Mouse (Mus musculus): ENCODE measurements around the gene Grin3b. TPM values are rescaled to one million over a fixed set of nuclear protein-coding genes. Genes with fewer than 3 reads are reported as not detected.

The Grin3b gene
- total RNA-seq (2014; rRNA removed) (0.14 and 0.15 TPM in 2 replicates), polyA plus RNA-seq (2015; fragmentation: Nextera tagmentation; extraction: Ambion mirVana) (0.09 and 0.18 TPM in 2 replicates)

DNA sequence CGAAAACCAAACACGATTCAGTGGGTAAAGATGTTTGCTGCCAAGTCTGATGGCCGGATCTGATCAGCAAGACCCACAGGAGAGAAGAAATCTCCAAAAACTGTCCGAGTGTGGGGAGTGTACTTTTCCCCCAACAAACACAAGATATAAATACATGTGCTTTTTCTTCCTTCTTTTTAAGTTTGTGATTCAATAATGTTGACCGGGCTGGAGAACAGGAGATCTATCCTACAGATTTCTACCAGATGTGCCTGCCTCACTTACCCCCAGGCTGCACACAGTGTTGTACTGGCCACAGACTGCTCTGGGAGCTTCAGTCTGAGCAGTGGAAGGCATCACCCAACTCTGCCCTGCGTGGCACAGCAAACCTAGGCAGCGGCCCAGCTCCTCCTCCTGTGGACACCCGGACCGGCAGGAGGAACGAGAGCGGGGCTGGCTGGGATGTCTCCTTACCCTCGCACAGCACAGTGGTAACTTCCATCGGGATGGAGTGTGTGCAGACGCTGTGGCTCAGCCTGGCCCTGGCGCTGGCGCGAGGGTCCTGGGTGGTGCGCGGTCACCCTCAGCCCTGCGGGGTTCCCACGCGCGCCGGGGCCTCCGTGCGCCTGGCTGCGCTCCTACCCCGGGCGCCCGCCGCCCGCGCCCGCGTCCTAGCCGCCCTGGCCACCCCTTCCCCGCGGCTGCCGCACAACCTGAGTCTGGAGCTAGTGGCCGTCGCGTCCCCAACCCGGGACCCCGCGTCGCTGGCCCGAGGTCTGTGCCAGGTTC is at the start of gene Grin3b:
TSS of gene Grin3b (plus strand) at position 301 of the 768 bp plus-strand sequence.
- no peaks in the 10 kb centered on the region for H3K4me1 ChIP-seq (ENCODE audit: insufficient read depth)
- DNase-seq (no peak), ATAC-seq (peak; percentile 30)
- 13% methylated on average over 37 of the region's 47 CpGs for WGBS
- no peaks in the 10 kb centered on the region for H3K9me3 ChIP-seq (ENCODE audit: low read length)
- peaks cover 12% of the 10 kb centered on the region for H3K27me3 ChIP-seq (ENCODE audit: insufficient read depth, low read length)
- peak within 1 kb of the TSS; percentile 34 for H3K4me3 ChIP-seq (ENCODE audit: low read depth, low read length)
- H3K36me3 ChIP-seq (ENCODE audit: insufficient read depth) = peaks cover 32% of the 10 kb centered on the region
- H3K27ac ChIP-seq (ENCODE audit: low read depth, low read length) = no peak within 1 kb of the TSS
- H3K9ac ChIP-seq = peak within 1 kb of the TSS; percentile 39
- TF ChIP-seq CTCF (IDR thresholded peaks at IDR 0.05; ENCODE audit: low read depth) = no peak
- H3K4me2 ChIP-seq (ENCODE audit: low read depth) = peak within 1 kb of the TSS; percentile 64

DNA sequence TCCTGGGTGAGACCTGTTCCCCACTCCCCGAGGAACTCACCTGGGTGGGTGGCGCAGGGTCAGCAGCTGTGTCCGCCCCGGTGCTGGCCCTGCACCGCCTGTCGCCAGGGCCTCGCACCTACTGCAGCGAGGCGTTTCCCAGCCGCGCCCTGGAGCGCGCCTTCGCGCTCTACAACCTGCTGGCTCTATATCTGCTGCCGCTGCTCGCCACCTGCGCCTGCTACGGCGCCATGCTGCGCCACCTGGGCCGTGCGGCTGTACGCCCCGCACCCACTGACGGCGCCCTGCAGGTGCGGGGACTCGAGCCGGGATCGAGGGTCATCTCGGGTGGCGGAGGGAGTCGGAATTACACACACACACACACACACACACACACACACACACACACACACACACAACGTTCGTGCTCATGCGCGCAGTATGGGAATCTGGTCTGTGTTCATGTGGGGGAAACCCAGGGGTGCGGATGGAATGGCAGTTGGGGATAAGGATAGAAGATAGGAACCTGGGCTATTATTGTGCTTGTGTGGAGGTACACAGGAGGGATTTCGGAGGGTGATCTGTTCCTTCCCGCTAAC is 49.5 kb upstream of the Grin3b start, which contains the start of gene R3hdm4:
TSS of gene R3hdm4 (minus strand) at position 251 of the 578 bp plus-strand sequence.
- TF ChIP-seq CTCF (IDR thresholded peaks at IDR 0.05; ENCODE audit: low read depth) = no peak
- Histone ChIP-seq H3K36me3 (ENCODE audit: insufficient read depth) (no peaks in the 10 kb centered on the region), H3K9me3 (ENCODE audit: low read length) (no peaks in the 10 kb centered on the region), H3K9ac (peak within 1 kb of the TSS; percentile 31; the same call in 1 of the 2 replicates), H3K27me3 (ENCODE audit: insufficient read depth, low read length) (peaks cover 57% of the 10 kb centered on the region), H3K4me2 (ENCODE audit: low read depth) (peak within 1 kb of the TSS; percentile 52), H3K4me3 (ENCODE audit: low read depth, low read length) (peak within 1 kb of the TSS; percentile 28), H3K4me1 (ENCODE audit: insufficient read depth) (peaks cover 6% of the 10 kb centered on the region), H3K27ac (ENCODE audit: low read depth, low read length) (no peak within 1 kb of the TSS)
- peak; percentile 55 for DNase-seq
- peak; percentile 7; the same call in 1 of the 2 replicates for ATAC-seq
- 4% methylated on average over 41 of the region's 41 CpGs for WGBS

DNA sequence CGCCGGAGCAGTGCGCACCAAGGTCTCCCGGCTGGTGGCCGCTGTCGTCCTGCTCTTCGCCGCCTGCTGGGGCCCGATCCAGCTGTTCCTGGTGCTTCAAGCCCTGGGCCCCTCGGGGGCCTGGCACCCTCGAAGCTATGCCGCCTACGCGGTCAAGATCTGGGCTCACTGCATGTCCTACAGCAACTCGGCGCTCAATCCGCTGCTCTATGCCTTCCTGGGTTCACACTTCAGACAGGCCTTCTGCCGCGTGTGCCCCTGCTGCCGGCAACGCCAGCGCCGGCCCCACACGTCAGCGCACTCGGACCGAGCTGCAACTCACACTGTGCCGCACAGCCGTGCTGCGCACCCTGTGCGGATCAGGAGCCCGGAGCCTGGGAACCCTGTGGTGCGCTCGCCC is 48.9 kb upstream of the Grin3b start:
- Histone ChIP-seq H3K4me3 (ENCODE audit: low read depth, low read length) (peak overlapping the region; percentile 28), H3K36me3 (ENCODE audit: insufficient read depth) (no peaks in the 10 kb centered on the region), H3K9ac (peak overlapping the region; percentile 31; the same call in 1 of the 2 replicates), H3K4me1 (ENCODE audit: insufficient read depth) (peaks cover 5% of the 10 kb centered on the region; the same call in 1 of the 2 replicates), H3K27me3 (ENCODE audit: insufficient read depth, low read length) (peaks cover 57% of the 10 kb centered on the region), H3K27ac (ENCODE audit: low read depth, low read length) (no peak overlapping the region), H3K9me3 (ENCODE audit: low read length) (no peaks in the 10 kb centered on the region), H3K4me2 (ENCODE audit: low read depth) (peak overlapping the region; percentile 52)
- TF ChIP-seq CTCF (IDR thresholded peaks at IDR 0.05; ENCODE audit: low read depth) = no peak
- no peak for ATAC-seq
- 2% methylated on average over 34 of the region's 34 CpGs for WGBS
- DNase-seq = no peak

DNA sequence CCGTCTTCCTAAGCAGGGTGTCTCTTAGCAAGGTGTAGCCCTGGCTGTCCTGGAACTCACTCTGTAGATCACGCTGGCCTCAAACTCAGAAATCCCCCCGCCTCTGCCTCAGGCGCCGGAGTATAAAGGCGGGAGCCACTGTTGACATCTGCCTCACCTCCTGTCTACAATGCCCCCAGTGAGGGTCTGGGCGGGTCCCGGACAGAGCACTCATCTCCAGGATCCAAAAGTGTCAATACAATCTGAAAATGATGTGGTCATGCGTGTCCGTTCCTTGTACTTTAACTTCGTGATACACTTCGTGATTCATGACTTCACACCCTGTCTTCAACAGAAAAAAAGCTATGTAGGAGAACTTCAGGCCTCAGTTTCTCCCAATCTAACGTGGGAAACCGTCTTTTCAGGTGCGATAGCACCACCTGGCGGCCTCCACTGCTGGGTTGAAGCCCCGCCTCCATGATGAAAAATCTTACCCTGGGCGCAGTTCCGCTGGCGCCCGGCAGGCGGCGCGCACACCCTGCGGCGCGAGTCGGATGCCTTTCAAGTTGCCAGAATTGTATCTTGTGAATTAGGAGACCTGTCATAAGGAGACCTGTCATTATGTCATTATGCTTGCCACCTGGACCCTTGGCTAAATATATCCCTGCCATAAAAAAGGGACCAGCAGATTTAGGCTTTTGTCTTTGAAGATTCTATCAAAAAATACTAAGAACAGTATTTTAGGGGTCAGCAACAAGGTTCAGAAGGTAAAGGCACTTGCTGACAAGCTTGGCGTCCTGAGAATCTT is 45.3 kb upstream of the Grin3b start:
- ATAC-seq (peak; percentile 14), DNase-seq (peak; percentile 96)
- Histone ChIP-seq H3K9me3 (ENCODE audit: low read length) (no peaks in the 10 kb centered on the region), H3K27me3 (ENCODE audit: insufficient read depth, low read length) (peaks cover 32% of the 10 kb centered on the region), H3K36me3 (ENCODE audit: insufficient read depth) (no peaks in the 10 kb centered on the region), H3K4me1 (ENCODE audit: insufficient read depth) (peaks cover 8% of the 10 kb centered on the region; the same call in 1 of the 2 replicates), H3K27ac (ENCODE audit: low read depth, low read length) (no peak overlapping the region), H3K9ac (no peak overlapping the region), H3K4me3 (ENCODE audit: low read depth, low read length) (no peak overlapping the region), H3K4me2 (ENCODE audit: low read depth) (peak overlapping the region; percentile 89)
- WGBS = 12% methylated on average over 29 of the region's 29 CpGs
- peak; percentile 100 for TF ChIP-seq CTCF (IDR thresholded peaks at IDR 0.05; ENCODE audit: low read depth)

DNA sequence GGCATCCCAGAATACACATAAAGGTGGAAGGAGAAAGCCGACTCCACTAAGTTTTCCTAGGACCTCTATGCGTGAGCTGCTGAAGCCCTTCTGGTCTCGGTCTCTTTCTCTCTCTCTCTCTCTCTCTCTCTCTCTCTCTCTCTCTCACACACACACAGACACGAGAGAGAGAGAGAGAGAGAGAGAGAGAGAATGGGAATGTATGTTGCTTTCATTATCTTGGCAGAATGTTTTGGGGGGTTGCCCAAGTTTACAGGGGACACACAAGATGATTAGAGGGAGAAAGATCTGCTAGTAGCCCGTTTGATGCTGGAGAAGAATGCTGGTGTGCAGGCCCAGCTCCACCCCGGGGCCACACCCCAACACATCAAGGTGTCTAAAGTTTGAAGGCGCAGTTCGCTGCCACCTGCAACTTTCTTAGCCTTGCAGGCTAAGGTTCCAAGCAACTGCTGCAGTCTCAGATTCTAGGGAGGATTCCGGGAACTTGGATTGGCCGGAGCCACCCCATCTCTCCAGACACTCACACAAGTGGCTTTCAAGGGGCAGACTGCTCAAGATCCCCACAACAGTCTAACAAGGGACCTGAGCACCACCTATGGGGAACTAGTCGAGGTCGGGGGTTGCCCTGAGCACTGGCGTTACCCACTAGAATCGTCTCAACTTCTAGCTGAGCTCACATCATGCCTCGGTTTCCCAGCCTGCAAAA is 44.6 kb upstream of the Grin3b start:
- Histone ChIP-seq H3K9ac (peak overlapping the region; percentile 81), H3K9me3 (ENCODE audit: low read length) (no peaks in the 10 kb centered on the region), H3K4me1 (ENCODE audit: insufficient read depth) (peaks cover 8% of the 10 kb centered on the region; the same call in 1 of the 2 replicates), H3K27me3 (ENCODE audit: insufficient read depth, low read length) (peaks cover 25% of the 10 kb centered on the region), H3K27ac (ENCODE audit: low read depth, low read length) (peak overlapping the region; percentile 85; the same call in 1 of the 2 replicates), H3K4me2 (ENCODE audit: low read depth) (peak overlapping the region; percentile 89), H3K4me3 (ENCODE audit: low read depth, low read length) (peak overlapping the region; percentile 88), H3K36me3 (ENCODE audit: insufficient read depth) (0 out of 2 replicates have a peak, but pooled peaks cover under 1% of the 10 kb centered on the region)
- ATAC-seq (peak; percentile 0; the same call in 1 of the 2 replicates), DNase-seq (no peak)
- no peak for TF ChIP-seq CTCF (IDR thresholded peaks at IDR 0.05; ENCODE audit: low read depth)
- WGBS = 12% methylated on average over 15 of the region's 15 CpGs

All from forebrain, postnatal 0 days (tissue).